Mouse (Mus musculus) kidney, postnatal 0 days (tissue): ENCODE measurements around the gene Slc39a13. TPM values are rescaled to one million over a fixed set of nuclear protein-coding genes. Genes with fewer than 3 reads are reported as not detected.
"Not testable (repeated sequence)": the region's sequence is repeated elsewhere in the genome, so short reads cannot be mapped to it uniquely, and the experiment has no call there.

Source experiments
- ATAC-seq: fragments of 200-750 bp; cut with Nextera tagmentation; replicated peaks from 2 replicates; pipeline ENCODE4 v1.8.0; 2017; ENCODE audit warnings: low read depth, moderate number of reproducible peaks, moderate TSS enrichment, moderate library complexity; ENCODE audit not compliant: low FRiP score
- DNase-seq: peaks from one replicate; pipeline ENCODE4 v3.0.0-alpha.2; 2016; ENCODE audit warnings: low spot score
- H3K27ac ChIP-seq: fragments of 300-500 bp; sonication (generic); 2 replicates; pipeline ENCODE4 v1.5.1; 2014; ENCODE audit warnings: mild to moderate bottlenecking
- H3K27me3 ChIP-seq: fragments of 300-500 bp; sonication (generic); 2 replicates; pipeline ENCODE4 v1.6.1; 2014; ENCODE audit warnings: low read length, mixed read lengths; ENCODE audit not compliant: insufficient read depth
- H3K36me3 ChIP-seq: fragments of 300-500 bp; sonication (generic); 2 replicates; pipeline ENCODE4 v1.6.1; 2014; ENCODE audit warnings: low read length, mixed read lengths; ENCODE audit not compliant: insufficient read depth
- H3K4me1 ChIP-seq: fragments of 300-500 bp; sonication (generic); replicated peaks from 2 replicates; pipeline ENCODE4 v1.6.1; 2014; ENCODE audit warnings: antibody characterized with exemption, low read length, mixed read lengths; ENCODE audit not compliant: insufficient read depth
- H3K4me2 ChIP-seq: fragments of 300-500 bp; sonication (generic); 2 replicates; pipeline ENCODE4 v1.6.1; 2014; ENCODE audit warnings: mild to moderate bottlenecking, low read length, moderate library complexity, mixed read lengths
- H3K4me3 ChIP-seq: fragments of 300-500 bp; sonication (generic); replicated peaks from 2 replicates; pipeline ENCODE4 v1.5.1; 2014; ENCODE audit warnings: low read depth, low read length
- H3K9ac ChIP-seq: fragments of 300-500 bp; sonication (generic); 2 replicates; pipeline ENCODE4 v1.6.1; 2014; ENCODE audit warnings: low read depth, low read length
- H3K9me3 ChIP-seq: fragments of 300-500 bp; sonication (generic); replicated peaks from 2 replicates; pipeline ENCODE4 v1.6.1; 2016; ENCODE audit warnings: low read length, inconsistent platforms, mixed read lengths
- CTCF ChIP-seq: IDR thresholded peaks from 2 replicates; pipeline ENCODE4 v1.5.1; 2016; ENCODE audit warnings: antibody characterized with exemption, low read depth, mild to moderate bottlenecking, moderate library complexity
- WGBS: fragments of 180-500 bp; shearing (Covaris S2); extraction: QIAGEN DNeasy Blood & Tissue Kit; methylation state at CpG from one replicate; pipeline ENCODE4 v1.1.7; 2014; 5-methylcytosine and 5-hydroxymethylcytosine counted together
- polyA plus RNA-seq: library from polyadenylated mRNA; unstranded; fragments of >200 nt; fragmentation: Nextera tagmentation; extraction: Ambion mirVana; gene quantifications from 2 replicates; pipeline ENCODE4 v1.2.1, GENCODE M21; 2015

Gene Slc39a13
- polyA plus RNA-seq, 1 experiment from 2014 or later, result 39.9 TPM

- ATAC-seq, result peak; percentile 50
- H3K9me3 ChIP-seq, result no peaks in the 10 kb centered on the region
- WGBS, result 0% methylated on average over 6 of the region's 6 CpGs
- DNase-seq, result no peak
- H3K36me3 ChIP-seq, result peaks cover 28% of the 10 kb centered on the region
- peak overlapping the region; percentile 89; the same call in 1 of the 2 replicates for H3K9ac ChIP-seq
- no peaks in the 10 kb centered on the region for H3K4me1 ChIP-seq
- no peak overlapping the region; the same call in 1 of the 2 replicates for H3K27ac ChIP-seq
- peak overlapping the region; percentile 88 for H3K4me3 ChIP-seq
- TF ChIP-seq CTCF, result no peak
- peak overlapping the region; percentile 71 for H3K4me2 ChIP-seq
- H3K27me3 ChIP-seq, result no peaks in the 10 kb centered on the region
Observed at GRCm38 (mm10) chr2:91053181-91053933, 16.9 kb downstream of the Slc39a13 start.

GRCm38 (mm10) chr2:91052752-91053151 lies 17.5 kb downstream of the Slc39a13 start:
- ATAC-seq (no peak), DNase-seq (peak; percentile 17)
- Histone ChIP-seq H3K27me3 (no peaks in the 10 kb centered on the region), H3K9ac (no peak overlapping the region), H3K27ac (no peak overlapping the region), H3K36me3 (peaks cover 24% of the 10 kb centered on the region), H3K4me2 (no peak overlapping the region), H3K4me1 (no peaks in the 10 kb centered on the region), H3K4me3 (no peak overlapping the region), H3K9me3 (no peaks in the 10 kb centered on the region)
- peak; percentile 39 for TF ChIP-seq CTCF
- WGBS, result 34% methylated on average over 2 of the region's 2 CpGs

- H3K27me3 ChIP-seq, result no peaks in the 10 kb centered on the region
- H3K36me3 ChIP-seq, result peaks cover 15% of the 10 kb centered on the region
- no peak overlapping the region for H3K27ac ChIP-seq
- no peak for DNase-seq
- no peak overlapping the region for H3K4me3 ChIP-seq
- H3K4me2 ChIP-seq, result no peak overlapping the region
- ATAC-seq, result no peak
- 71% methylated on average over 3 of the region's 3 CpGs for WGBS
- H3K9ac ChIP-seq, result no peak overlapping the region
- H3K4me1 ChIP-seq, result 0 out of 2 replicates have a peak, but pooled peaks cover under 1% of the 10 kb centered on the region
- no peaks in the 10 kb centered on the region for H3K9me3 ChIP-seq
- TF ChIP-seq CTCF, result no peak
Observed at GRCm38 (mm10) chr2:91051917-91052316, 18.3 kb downstream of the Slc39a13 start.

GRCm38 (mm10) chr2:91047359-91047758 lies 22.9 kb downstream of the Slc39a13 start:
- Histone ChIP-seq H3K27me3 (no peaks in the 10 kb centered on the region), H3K9me3 (no peaks in the 10 kb centered on the region), H3K4me1 (peaks cover 5% of the 10 kb centered on the region; the same call in 1 of the 2 replicates), H3K9ac (no peak overlapping the region), H3K36me3 (no peaks in the 10 kb centered on the region), H3K4me3 (no peak overlapping the region), H3K4me2 (peak overlapping the region; percentile 13; the same call in 1 of the 2 replicates), H3K27ac (peak overlapping the region; percentile 76)
- DNase-seq (peak; percentile 36), ATAC-seq (peak; percentile 52)
- no peak for TF ChIP-seq CTCF
- 42% methylated on average over 9 of the region's 9 CpGs for WGBS

GRCm38 (mm10) chr2:91045805-91046204 lies 24.4 kb downstream of the Slc39a13 start:
- H3K9ac ChIP-seq, H3K27me3 ChIP-seq: not testable (repeated sequence)
- 75% methylated on average over 1 of the region's 1 CpGs for WGBS

GRCm38 (mm10) chr2:91044727-91045126 lies 25.5 kb downstream of the Slc39a13 start:
- TF ChIP-seq CTCF, result no peak
- no peaks in the 10 kb centered on the region for H3K9me3 ChIP-seq
- WGBS, result 74% methylated on average over 13 of the region's 13 CpGs

More at GRCm38 (mm10) chr2:91045805-91046204, 24.4 kb downstream of the Slc39a13 start:
- H3K4me3 ChIP-seq, DNase-seq, H3K4me1 ChIP-seq, H3K36me3 ChIP-seq, H3K9me3 ChIP-seq, H3K4me2 ChIP-seq, H3K27ac ChIP-seq, ATAC-seq: not testable (repeated sequence)

More at GRCm38 (mm10) chr2:91044727-91045126, 25.5 kb downstream of the Slc39a13 start:
- Histone ChIP-seq H3K4me1 (peaks cover 5% of the 10 kb centered on the region; the same call in 1 of the 2 replicates), H3K9ac (no peak overlapping the region), H3K27me3 (no peaks in the 10 kb centered on the region), H3K4me2 (no peak overlapping the region), H3K36me3 (no peaks in the 10 kb centered on the region), H3K4me3 (no peak overlapping the region), H3K27ac (no peak overlapping the region)
- DNase-seq (no peak), ATAC-seq (no peak)
